Mouse (Mus musculus) c-Kit-positive CD71-negative TER-119-negative erythroid progenitor cells, embryonic 14.5 days (primary cell): ENCODE results near the gene Nav2.
A peak's percentile ranks its signal among the peaks of the same experiment; 100 is the strongest.

ENCODE experiments used
- DNase-seq: peaks from one replicate; pipeline ENCODE4 v3.0.0-alpha.2; 2013; ENCODE audit warnings: low read depth

Gene Nav2

DNA sequence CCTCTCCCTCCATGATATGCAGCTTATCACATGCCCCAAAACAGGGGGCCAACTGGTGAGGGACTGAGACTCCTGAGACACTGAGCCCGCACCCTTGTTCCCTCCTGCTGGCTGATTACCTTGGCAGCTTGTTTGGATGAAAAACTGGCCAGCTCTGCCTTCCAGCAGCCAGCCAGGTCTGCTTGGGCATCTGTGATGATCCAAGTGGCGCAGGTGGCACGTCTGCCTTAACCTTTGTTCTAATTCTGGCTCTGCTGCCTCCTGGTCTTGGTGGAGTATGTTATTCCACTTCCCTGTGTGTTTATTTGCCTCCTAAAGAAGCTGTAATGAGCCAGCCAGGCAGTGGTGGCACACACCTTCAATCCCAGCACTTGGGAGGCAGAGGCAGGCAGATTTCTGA, 296.3 kb downstream of the Nav2 start:
- no peak for DNase-seq

DNA sequence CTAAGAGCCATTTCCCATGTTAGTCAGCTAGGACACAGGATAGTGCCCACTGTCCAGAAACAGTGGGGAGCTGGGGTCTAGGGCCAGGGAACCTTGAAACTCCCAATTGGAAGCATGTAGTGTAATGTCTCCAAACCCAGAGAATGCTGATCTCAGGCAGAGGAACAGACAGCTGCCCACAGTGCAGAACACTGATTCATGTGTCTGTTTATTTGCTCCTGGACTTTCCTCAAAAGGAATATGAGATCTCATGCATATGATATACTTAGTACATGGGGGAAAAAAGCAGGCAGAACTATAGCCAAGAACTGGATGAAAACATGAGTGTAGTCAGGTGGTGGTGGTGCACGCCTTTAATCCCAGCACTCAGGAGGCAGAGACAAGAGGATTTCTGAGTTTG, 297.0 kb downstream of the Nav2 start:
- DNase-seq, result no peak

DNA sequence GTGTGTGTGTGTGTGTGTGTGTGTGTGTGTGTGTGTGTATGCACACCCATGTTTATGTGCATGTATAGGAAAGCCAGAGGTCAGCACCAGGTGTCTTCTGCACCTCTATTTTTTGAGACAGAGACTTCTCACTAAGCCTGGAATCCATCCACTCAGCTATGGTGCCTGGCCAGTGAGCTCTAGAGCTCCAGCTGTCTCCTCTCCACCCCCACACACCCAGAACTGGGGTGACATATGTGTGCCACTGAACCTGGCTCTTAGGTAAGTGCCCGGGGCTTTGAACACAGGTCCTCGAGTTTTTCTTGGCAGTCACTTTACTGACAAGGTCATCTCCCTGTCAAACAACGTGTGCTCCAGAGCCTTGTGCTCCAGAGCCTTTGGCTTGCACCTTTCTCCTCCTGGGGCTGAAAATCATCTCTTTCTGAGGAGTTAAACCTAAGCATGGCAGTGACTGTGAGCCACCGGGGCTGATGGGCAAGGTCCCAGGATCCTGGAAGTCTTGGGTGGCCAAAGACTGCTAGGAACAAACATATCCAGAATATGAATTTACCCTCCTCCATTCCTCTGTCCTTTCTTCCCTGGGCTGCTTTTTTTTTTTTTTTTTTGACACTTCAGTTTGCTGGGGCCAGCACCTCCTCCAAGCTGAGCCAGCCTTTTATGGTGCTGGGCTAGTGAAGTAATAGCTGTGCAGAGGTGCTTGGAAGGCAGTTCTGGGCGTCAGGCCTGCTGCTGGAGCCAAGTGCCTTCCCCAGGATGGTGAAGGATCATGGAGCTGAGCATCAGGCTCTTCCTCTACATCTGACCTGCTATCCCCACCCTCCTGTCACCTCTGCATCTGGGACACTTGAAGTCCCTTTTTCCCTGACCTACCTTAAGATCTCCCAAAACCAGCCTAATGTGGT, 298.5 kb downstream of the Nav2 start:
- no peak for DNase-seq

DNA sequence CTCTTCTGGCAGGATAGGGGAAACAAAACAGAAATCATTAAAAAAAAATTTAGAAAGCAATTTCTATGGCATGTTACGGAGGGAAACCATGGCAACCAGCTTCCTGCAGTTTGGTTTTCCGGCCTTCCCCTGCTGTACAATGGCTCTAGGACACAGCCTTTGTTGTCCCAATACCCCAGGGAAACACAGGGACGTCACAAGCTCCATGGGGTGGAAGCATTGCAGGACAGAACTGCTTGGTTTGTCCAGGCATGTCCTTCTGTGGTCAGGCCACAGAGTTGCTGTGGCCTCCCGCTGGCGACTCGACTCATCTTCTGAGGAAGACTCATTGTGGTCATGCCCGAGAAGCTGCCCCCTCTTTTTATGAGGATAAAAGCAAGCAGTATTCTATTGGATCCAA, 301.0 kb downstream of the Nav2 start:
- no peak for DNase-seq

DNA sequence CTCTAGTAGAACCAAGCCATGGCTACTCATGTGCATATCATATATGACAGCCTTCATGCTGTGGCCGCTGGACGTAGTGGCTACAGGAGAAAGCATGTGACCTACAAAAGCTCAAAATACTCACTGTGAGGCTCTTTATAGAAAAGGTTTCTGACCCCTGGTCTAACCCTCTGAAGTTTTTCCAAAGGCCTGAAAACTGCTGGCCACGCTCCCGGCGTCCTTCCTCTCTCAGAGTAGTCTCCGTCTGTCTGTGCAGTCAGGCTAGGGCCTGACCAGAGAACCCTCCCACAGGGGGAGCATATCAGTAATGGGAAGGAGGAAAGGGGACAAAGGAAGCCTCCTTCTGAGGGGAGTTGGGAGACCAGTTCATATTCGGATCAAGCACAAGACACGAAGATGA, 302.2 kb downstream of the Nav2 start:
- no peak for DNase-seq

DNA sequence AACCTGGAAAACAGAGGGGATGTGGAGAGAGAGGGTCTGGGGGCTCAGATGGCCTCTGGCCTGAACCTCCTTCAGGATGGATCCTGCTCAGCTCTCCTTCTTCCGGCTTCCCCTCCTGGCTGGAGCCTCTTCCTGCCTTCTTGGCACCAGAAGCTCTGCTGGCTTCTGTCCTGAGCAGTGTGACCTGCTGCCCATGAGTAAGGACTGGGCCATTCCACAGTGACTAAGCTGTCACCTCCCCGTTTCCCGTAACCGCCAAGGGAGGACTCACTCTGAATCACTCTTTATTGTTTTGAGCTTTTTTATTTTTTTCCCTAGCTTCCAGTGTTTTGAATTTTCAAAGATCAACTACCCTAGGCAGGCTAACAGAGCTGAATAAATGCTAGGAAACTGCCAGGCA, 304.5 kb downstream of the Nav2 start:
- no peak for DNase-seq

DNA sequence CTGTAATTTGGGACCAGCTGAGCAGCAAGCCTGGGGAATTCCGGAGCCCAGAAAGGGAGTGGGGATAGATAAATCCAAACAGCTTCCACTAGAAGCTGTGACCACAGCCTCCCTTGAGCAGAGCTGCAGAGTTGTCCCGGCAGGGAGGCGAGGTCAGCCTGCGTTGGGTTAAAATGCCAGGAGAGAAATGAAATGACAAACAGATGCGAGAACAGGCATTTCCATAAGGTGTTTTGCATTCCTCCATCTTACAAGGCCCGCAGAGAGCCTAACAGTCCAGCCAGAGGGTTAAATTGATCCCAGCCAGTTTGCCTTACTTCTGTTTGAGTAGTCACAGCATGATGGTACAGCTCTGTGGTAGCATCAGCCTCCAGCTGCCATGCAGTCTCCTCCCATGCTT, 309.3 kb downstream of the Nav2 start:
- DNase-seq, result no peak

DNA sequence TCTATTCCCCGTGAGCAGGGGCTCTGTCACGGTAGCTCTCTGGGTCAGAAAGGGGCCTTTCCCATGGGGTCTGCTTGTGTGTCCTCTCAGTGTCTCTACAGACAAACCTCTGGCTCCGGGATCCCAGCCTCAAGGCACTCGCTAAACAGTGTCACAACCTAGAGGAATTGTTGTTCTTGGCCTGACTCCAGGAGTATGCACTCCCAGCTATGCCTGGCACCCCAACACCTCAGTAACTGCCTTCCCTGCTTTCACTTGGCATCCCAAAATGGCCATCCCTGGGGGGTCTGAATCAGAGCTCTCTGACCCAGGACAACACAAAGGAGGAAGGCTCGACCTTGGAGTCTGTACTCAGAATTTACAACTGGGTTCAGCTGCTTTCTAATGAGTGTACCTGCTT, 317.2 kb downstream of the Nav2 start:
- DNase-seq, result no peak

DNA sequence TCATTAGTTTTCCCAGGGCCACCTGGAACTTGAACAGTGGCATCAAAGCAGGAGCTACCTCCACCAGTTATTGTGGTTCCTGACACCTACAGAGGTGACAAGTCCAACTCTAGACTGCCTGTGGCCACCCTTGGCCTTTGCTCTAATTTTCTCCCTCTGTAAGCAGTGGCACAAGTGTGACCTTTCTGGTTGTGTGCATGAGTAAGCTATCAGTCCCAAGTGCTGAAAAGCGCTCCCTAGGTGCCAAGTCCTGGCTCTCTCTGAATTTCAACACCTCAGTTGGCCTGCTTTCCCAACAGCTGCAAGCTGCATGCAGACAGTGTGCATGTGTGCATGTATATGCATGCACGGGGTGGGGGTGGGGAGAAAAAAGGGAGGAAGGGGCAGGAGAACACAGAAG, 324.5 kb downstream of the Nav2 start:
- DNase-seq, result no peak

DNA sequence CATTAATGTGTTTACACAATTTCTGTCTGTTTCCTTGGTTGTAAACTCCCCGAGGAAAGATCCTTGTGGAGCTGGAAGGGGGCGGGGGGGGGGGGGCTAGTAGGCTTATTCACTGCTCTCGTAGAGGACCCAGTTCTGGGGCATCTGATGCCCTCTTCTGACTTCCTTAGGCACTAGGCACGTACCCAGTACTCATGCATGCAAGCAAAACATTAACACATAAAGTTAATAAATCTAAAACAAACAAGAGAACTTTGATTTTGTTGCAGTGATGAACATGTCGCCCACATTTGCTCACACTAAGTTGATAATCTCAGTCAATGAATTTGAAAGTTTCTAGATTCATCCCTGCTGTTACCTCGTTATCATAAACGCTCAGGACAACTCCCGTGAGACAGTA, 325.8 kb downstream of the Nav2 start:
- DNase-seq, result no peak

DNA sequence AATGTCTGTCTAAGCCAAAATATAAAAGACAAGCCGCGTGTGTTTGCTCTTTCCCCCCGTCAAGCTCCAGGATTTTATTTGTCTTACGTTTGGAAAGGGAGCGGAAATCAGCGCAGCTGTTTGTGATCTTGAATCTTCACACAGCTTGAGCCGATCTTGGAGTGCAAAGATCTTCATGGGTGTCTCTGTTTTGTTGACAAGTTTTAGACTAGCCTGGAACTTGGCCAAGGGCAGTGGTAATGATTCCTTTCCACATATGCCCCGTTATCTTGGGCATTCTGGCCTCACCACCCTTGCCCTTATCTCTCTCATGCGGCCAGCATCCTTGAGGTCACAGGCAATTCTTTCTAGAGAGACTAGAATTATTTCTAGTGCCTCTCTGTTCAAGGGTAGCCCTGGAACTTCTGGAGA, 326.8 kb downstream of the Nav2 start:
- DNase-seq, result no peak

DNA sequence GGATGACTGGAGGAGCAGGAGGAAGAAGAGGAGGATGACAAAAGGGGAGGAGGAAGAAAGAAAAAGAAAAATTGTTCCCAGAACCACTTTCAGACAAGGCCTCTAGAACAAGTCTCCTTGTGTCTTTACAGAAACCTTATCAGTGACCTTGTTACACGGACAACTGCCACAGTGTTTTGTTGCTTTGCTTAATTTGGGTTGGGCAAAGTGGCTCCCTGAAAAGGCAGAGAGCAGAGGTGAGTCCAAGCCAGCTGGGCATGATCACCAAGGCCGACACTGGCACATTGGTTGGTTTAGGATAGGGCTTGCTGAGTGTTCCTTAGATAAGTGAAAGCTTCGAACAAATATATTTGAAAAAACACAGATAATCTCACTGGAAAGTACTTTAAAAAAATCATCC, 327.3 kb downstream of the Nav2 start:
- DNase-seq, result no peak

DNA sequence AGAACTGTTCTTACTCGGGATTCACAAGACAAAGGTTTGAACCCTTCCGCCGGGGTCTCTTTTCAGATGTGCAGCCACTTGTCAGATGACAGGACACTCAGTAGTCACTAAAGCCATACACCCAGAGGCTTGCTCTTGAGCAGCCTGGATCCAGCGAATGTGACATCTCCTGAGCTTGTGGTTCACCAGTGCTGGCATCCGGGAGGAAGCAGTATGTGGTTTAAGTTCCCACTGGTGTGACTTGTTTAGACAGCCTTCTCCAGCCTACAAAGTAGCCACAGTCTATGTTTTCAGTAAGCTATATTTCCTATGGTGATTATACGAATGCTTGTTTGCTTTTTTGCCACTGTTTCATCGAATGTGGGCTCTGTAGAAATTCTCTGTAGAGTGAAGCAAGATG, 331.9 kb downstream of the Nav2 start:
- no peak for DNase-seq

DNA sequence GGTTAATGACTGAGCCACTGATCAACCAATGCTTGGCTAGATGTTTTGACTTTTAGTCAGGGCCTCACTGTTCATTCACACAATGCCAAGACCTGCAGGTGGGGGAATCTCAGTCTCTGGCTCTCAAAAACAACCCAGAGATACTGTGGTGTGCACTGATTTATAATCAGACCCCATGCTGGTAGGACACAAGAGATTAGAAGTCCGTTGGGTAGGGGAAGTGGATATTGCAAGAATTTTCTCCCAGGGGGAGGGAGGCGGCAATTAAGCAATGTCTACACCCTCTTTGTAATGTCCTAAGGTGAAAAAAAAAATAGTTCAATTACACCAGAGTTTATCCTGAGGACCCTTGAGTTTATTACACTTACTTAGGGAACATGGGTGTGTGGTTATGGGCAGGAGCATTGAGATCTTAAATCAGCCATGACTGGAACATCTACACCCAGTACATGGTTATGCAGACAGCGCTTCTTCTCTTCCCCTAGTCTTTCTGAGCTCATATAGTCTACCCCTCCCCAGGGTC, 332.8 kb downstream of the Nav2 start:
- no peak for DNase-seq

DNA sequence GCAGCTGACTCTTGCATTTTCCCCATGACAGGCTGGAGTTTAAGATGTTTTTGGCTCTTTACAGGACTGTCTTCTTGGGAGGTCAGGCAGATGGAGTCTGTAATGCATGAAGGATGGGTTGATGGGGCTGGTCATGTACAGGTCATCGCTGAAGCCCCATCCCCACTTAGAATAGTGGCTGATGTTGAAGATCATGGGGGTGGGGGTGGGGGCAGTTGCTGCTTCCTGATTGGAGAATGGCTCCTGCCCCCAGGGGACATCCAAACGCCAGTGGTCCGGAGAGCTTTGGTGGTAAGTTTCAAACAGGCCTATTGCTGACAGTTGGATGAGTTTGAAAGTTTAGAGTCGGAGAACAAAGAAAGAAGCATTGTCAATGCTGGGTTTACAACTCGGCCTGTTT, 333.7 kb downstream of the Nav2 start:
- no peak for DNase-seq

DNA sequence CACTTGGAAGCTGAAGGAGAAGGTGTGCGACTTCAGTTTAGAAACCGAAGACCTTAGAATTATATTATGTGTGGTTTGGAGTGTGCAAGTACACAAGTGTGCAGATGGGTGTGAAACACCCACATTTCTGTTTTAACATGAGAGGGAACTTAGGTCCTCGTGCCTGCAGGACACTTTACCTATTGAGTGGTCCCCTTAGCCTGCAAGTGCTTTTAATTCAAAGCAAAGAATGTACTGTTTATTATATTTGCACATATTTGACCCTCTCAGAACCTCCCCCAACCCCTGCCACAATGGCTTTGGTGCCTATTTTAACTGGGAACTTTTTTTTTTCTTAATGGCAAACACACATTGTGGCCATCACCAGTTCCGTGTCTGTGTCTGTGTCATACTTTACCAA, 334.6 kb downstream of the Nav2 start:
- no peak for DNase-seq

DNA sequence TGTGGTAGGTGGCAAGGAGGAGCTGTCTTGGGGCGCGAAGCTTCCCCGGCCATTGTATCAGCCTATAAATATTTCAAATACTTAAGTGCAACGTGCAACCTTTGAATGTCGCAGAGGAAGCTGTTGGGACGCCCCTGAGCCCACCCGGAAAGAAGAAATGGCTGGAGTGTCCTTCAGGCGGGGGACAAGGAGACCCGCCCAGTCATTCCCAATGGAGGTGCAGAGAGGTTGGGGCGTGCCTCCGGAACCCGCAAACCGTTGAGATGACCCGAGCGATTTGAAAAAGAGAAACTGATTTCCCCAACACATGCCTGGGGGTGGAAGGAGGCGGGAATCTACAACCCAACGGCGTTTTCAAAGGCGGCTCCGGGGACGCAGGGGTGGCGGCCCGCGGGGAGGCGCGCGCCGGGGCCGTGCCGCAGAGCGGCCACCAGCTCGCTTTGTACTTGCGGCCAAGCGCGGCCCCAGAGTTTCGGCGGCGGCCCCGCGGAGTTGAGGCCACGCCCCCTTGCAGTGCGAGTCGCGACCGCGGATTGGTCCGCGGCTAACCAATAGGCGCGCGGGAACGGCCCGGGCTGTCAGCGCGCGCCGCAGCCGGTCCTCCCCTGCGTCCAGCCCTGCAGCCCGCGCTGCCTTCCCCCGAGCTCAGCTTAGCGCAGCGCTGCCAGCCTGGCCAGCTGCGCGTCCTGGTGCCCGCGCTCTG, 337.2 kb downstream of the Nav2 start:
- peak; percentile 71 for DNase-seq

DNA sequence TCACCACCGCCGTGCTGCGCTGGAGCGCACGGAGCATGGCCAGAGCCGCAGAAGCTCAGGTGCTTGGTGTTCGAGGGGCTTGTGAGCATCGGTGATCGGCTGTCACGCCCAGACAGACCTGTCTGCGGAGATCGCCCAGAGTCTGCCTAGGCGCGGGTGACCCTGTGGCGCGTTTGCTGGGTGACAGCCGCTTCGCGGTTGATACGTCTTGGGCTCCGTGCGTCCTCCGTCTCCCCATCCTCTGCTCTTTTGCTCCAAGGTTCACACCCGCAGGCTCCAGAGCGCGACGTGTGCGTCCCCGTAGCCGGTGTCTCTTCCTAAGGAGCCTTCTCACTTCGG, 337.7 kb downstream of the Nav2 start:
- no peak for DNase-seq

DNA sequence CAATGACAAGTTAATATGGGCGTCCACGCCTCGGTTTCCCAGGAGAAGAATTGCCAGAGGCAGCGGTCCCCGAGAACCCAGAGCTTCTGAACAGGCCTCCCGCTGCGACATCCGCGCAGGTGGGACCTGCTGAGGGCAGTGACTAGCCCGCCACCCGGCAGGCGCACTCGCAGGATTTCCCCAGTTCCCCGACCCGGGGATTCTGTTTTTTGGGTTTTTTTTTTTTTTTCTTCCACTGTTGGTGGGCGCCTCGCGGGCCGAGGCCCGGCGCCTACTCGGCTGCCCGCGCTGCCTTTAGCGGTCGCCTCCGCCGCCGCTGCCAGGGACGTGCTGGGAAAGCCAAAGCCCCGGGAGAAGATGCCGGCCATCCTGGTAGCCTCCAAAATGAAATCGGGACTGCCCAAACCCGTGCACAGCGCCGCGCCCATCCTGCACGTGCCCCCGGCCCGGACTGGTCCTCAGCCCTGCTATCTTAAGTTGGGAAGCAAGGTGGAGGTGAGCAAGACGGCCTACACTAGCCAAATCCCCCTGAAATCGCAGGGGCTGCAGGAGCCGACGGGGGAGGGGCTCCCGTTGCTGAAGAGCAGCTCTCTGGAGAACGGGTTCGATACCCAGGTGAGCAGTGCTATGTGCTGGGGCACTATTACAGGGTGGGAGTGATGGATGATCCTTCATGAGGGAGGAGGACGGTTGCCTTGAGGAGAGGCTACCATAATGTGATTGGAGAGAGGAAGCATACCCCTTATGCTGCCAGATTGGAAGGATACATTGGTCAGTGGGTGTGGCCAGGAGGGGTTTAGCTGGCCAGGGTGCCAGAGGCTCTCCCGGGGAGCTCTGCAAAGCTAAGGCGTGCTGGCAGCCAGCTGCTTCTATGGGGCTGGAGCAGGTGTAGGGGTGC, 338.3 kb downstream of the Nav2 start:
- no peak for DNase-seq

DNA sequence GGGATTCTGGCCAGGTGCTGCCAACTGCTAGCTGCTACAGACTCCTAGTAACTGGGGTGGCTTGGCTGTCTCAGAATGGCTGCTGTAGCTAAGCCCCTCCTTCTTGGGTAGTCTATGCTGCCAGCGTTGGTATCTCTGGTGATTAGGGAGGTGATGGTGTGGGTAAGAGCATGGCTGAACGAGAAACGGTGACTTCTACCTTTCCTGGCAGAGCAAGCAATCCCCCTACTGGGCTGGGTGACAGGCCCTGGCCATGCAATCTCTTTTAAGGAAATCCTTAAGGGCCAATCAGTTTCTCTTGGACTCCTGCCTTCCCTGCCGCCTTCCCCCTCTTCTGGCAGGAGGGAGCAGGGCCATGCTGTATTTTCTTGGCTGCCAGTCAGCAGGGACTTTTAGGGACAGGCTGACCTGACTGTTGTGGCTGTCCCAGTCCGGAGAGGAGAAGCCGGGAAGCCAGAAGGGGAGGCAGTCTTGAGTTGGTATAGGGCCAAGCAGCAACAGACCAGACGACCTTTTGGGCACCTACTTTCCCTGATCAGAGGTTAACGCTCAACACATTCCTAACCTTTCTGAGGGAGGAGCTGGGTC, 339.3 kb downstream of the Nav2 start:
- DNase-seq, result no peak

DNA sequence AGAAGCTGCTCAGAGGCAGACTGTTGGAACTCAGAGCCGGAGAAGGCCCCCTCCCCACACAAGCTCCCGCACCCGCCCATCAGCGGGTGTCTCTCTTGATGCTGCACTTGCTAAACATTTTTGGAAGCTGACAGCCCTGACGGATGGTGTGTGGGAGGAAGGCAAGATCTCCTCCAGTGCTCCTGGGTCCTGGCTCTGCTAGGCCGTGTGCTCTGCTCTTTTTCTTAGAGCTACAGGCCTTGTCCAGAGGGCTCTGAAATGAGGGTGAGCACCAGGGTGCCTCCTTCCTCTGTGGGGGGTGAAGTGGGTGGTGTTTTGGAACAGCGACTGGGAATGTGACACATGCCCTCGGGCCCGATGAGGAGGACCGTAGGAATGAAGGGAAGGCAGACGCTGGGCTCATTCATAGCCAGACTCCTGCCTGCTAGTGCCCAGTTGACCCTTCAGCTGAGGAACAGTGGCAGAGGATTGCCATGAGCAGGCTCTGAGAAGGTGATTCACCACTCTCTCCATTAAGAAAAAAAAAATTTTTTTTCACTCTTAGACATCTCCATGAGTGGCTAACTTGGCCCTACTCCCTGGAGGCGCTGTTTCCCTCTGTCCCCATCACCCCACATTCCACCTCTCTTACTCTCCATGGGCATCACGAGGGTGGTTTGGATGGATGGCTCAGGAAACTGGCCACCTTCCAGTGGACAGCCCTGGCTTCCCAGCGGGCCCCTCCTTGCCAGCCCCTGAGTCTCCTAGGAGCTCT, 340.0 kb downstream of the Nav2 start:
- DNase-seq, result no peak
